Mouse (Mus musculus) lung, postnatal 25 days (tissue): Measurements from ENCODE around the gene Cdrt4.

Experiments used
- DNase-seq: peaks from one replicate; pipeline ENCODE4 v3.0.0; 2022; ENCODE audit warnings: low spot score

The Cdrt4 gene

GRCm38 (mm10) chr11:62995755-62996521, 44.9 kb downstream of the Cdrt4 start:
- DNase-seq = no peak

GRCm38 (mm10) chr11:62996522-62996898, 45.5 kb downstream of the Cdrt4 start:
- DNase-seq = no peak

GRCm38 (mm10) chr11:62997039-62997717, 46.2 kb downstream of the Cdrt4 start:
- peak; percentile 80 for DNase-seq

- no peak for DNase-seq
These were observed 46.8 kb downstream of the Cdrt4 start for GRCm38 (mm10) chr11:62997718-62998281.

DNA sequence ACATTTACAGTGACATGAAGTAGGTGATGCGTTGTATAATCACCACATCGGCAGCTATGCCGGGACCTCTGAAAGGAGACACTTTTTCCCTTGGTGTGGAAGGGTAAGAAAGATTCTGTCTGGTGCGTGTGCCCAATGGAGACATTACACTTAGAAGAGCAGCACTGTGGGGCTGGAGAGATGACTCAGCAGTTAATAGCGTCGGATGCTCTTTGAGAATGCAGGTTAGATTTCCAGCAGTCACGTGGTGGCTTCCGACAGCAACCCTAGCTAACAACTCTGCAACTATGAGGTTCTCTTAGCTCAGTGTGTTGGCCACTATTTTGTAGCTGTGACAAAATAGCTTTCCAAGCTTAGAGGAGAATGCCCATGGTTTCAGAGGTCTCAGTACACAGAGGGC, 49.1 kb downstream of the Cdrt4 start:
- DNase-seq = no peak

- DNase-seq = no peak
These were observed 53.6 kb downstream of the Cdrt4 start for GRCm38 (mm10) chr11:63004617-63005016.

- DNase-seq = no peak
These were observed 56.4 kb downstream of the Cdrt4 start for GRCm38 (mm10) chr11:63007376-63007775.

DNA sequence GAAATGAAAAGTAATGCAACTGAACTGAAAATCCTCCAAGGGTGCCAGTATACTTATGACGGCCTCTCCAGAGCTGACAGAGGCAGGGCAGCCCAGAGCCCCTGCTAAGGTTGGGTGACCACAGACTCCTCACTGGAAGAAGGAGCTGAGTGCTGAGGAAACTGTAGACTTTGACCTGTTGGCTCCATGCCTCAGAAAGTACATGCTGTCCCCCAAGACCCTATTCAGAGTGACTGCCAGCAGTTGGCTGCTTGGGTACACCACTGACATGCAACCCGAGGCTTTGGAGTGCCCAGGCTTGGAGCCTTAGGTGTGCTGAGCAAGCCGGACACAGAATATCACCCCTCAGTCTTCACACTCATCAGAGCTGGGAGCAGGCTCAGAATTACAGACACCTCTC, 57.0 kb downstream of the Cdrt4 start:
- no peak for DNase-seq

DNA sequence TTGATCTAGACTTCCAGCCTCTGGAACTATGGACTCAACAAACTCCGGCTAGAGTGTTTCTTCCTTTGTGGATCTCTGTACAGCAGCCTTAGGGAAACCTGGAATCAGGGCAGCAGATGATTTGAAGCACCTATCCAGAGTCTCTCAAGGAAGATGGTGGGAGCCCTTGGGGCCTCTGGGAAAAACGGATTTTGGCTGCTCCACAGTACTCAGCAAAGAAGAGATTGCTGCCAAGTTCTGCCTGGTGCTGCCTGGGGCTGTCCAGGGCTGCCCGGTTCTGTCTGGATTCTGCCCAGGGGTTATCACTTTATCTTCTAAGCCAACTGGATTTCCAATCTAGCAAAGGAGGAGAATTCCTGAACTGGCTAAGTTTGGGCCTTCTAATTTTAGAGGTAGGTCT, 58.8 kb downstream of the Cdrt4 start:
- no peak for DNase-seq

DNA sequence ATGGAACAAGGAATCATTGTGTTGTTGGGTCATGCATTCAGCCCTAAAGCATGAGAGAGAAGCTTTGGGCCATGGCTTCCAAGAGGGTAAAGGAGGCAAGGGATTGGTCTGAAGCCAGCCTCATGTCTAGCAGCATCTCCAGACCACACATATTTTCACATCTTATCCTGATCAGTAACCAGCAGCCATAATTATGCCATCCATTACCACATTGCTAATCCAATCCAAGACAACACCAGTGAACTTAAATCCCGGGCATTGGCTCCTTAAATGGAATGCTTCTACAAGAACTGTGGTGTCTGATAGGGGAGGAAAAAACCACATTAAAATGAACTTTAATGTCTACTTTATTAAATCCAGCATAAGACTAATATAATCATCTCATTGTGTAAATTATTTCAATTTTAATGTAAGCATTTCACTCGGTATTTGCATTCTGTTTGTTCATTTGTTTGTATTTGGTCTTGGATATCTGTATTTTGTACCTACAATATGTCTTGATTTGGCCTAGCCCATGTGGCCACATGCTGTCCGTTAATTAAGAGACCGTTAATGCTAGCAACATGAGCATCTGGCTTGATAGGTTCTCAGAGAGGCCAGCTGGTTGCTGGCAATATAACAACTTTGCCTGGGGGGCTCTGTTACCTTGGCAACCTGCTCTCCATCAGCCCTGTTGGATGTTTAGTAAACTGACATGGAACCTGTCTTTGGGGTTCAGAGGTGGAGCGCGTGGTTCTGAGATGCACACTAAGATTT, 66.5 kb downstream of the Cdrt4 start:
- DNase-seq = no peak

- DNase-seq = no peak
These were observed 67.2 kb downstream of the Cdrt4 start for GRCm38 (mm10) chr11:63018083-63018622.

DNA sequence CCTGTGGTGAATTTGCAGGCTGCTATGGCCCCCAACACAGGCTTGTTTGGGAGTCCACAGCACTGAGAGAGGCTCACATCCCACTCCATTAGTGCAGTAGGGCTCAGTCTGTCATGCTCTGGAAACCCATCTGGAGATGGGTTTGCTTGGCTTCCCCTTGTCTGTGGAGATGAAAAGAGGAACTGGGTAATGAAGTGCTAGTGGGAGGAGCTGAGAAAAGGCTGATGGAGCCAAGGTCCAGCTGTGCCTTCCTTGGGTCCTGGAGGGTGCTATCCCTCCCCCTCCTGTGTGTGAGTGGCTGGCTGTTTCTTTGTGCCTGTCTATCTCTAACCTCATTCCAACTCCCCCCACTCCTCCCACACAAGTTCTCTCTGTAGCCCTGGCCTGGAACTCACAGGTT, 69.6 kb downstream of the Cdrt4 start:
- peak; percentile 74 for DNase-seq

- DNase-seq = no peak
These were observed 70.3 kb downstream of the Cdrt4 start for GRCm38 (mm10) chr11:63021141-63021806.

DNA sequence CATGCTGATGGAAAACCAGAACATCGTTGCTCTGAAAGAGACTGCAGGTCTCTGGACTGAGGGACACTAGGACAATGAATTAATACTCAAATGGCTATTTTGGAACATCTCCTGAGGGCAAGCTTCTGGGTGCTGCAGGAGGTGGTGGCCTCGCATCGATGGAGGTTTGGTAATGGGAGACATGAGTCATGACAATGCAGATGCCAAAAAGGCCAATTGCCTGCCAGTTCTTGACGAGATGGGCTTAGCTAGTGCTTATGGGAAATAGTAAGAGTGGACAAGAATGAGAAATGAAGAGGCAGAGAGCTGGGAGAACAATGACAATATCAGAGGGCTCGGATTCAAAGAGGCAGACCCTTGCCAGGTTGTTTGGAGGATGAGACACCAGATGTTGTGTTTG, 72.5 kb downstream of the Cdrt4 start:
- no peak for DNase-seq

- DNase-seq = no peak
These were observed 73.1 kb downstream of the Cdrt4 start for GRCm38 (mm10) chr11:63024136-63024535.

GRCm38 (mm10) chr11:63025476-63025875, 74.5 kb downstream of the Cdrt4 start:
- peak; percentile 67 for DNase-seq

- DNase-seq = peak; percentile 93
These were observed 75.7 kb downstream of the Cdrt4 start for GRCm38 (mm10) chr11:63026651-63027141.

DNA sequence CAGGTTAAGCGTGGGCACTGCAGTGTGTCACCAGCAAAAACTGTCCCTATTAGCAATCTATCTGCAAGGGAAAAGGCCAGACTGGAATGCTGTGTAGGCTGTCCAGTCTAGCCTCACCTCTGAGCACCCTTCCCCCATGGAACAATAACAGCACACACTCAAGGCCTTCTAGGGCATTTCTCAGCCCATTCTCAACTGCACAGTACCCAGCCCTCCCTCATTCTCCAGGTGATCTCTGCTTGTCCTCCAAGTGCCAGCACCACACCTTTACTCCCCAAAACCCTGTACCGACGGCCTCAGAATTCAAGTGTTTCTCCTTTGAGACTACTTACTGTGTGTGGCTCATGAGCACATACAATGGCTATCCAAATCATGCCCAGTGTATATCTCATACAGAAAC, 77.1 kb downstream of the Cdrt4 start:
- DNase-seq = peak; percentile 37

DNA sequence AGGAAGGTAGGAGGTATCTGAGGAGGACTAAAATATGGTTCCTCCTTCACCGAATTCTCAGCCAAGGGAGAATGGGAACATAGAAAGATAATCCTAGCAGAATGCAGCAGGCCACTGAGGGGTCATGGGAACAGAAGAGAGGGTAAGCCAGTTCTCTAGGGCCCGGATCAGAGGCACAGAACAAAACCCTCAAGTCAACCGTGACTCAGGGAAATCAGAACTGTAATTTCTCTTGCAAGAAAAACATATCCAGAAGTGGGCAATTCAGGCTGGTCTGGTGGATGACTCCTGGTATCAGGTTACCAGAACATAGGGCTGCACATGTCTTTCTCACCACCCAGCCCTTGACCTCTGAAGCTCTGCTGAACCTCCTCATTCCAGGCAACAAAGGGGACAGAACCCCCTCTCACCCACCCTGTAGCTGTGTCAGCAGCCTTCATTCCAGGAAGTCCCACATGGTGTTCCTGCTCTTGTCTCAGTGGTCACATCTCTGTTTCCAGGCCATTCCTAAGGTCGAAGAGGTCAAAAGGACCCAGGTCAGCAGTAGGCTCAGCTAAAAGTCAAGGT, 78.2 kb downstream of the Cdrt4 start:
- no peak for DNase-seq

GRCm38 (mm10) chr11:63029721-63030120, 78.7 kb downstream of the Cdrt4 start:
- DNase-seq = peak; percentile 59
